Mouse (Mus musculus) macrophage (primary cell): Measurements from ENCODE around the gene Bri3bp. TPM values are rescaled to one million over a fixed set of nuclear protein-coding genes. Genes with fewer than 3 reads are reported as not detected.
A peak's percentile ranks its signal among the peaks of the same experiment; 100 is the strongest.
"Not testable (repeated sequence)": the region's sequence is repeated elsewhere in the genome, so short reads cannot be mapped to it uniquely, and the experiment has no call there.

Source experiments
- H3K27ac ChIP-seq: fragments of 350-480 bp; formaldehyde crosslinking; 2 replicates; pipeline ENCODE4 v1.9.0; 2021
- H3K36me3 ChIP-seq: fragments of 350-480 bp; formaldehyde crosslinking; 2 replicates; pipeline ENCODE4 v1.9.0; 2021; ENCODE audit errors: inconsistent target
- H3K4me3 ChIP-seq: fragments of 350-480 bp; formaldehyde crosslinking; 2 replicates; pipeline ENCODE4 v1.9.0; 2021; ENCODE audit errors: inconsistent target
- H3K79me2 ChIP-seq: fragments of 350-480 bp; formaldehyde crosslinking; 2 replicates; pipeline ENCODE4 v1.9.0; 2021; ENCODE audit errors: inconsistent target
- WGBS: methylation state at CpG from one replicate; pipeline ENCODE4 v1.1.7; 2026; ENCODE audit warnings: inconsistent platforms; ENCODE audit not compliant: missing documents; 5-methylcytosine and 5-hydroxymethylcytosine counted together
- polyA plus RNA-seq: library from polyadenylated mRNA; stranded (reverse); fragments of 250-400 nt; gene quantifications from 3 replicates; pipeline ENCODE4 v1.2.4, GENCODE M21; 2018; ENCODE audit warnings: inconsistent platforms

Bri3bp gene
- polyA plus RNA-seq, 1 experiment from 2014 or later = 3.6 TPM

- Histone ChIP-seq H3K4me3 (peak overlapping the region; percentile 54), H3K79me2 (no peaks in the 10 kb centered on the region), H3K27ac (peak overlapping the region; percentile 94), H3K36me3 (no peaks in the 10 kb centered on the region)
- WGBS = 2% methylated on average over 31 of the region's 31 CpGs
These were observed 35.7 kb upstream of the Bri3bp start for GRCm38 (mm10) chr5:125405546-125406248.

- no peaks in the 10 kb centered on the region for H3K36me3 ChIP-seq
- peak overlapping the region; percentile 54 for H3K4me3 ChIP-seq
- 10% methylated on average over 20 of the region's 20 CpGs for WGBS
These were observed 34.9 kb upstream of the Bri3bp start for GRCm38 (mm10) chr5:125406322-125407016.

GRCm38 (mm10) chr5:125407020-125407830, 34.1 kb upstream of the Bri3bp start:
- H3K36me3 ChIP-seq = no peaks in the 10 kb centered on the region
- peak overlapping the region; percentile 94 for H3K27ac ChIP-seq
- no peaks in the 10 kb centered on the region for H3K79me2 ChIP-seq
- H3K4me3 ChIP-seq = peak overlapping the region; percentile 54
- WGBS = 70% methylated on average over 12 of the region's 13 CpGs

More at GRCm38 (mm10) chr5:125406322-125407016, 34.9 kb upstream of the Bri3bp start:
- H3K27ac ChIP-seq = peak overlapping the region; percentile 94
- no peaks in the 10 kb centered on the region for H3K79me2 ChIP-seq

- Histone ChIP-seq H3K36me3 (no peaks in the 10 kb centered on the region), H3K79me2 (no peaks in the 10 kb centered on the region), H3K27ac (peak overlapping the region; percentile 63), H3K4me3 (no peak overlapping the region)
- WGBS = 76% methylated on average over 7 of the region's 14 CpGs
These were observed 33.3 kb upstream of the Bri3bp start for GRCm38 (mm10) chr5:125407910-125408575.

- Histone ChIP-seq H3K4me3 (peak overlapping the region; percentile 24), H3K36me3 (no peaks in the 10 kb centered on the region), H3K27ac (peak overlapping the region; percentile 63), H3K79me2 (no peaks in the 10 kb centered on the region)
- WGBS = 13% methylated on average over 13 of the region's 13 CpGs
These were observed 32.5 kb upstream of the Bri3bp start for GRCm38 (mm10) chr5:125408842-125409241.

- 60% methylated on average over 18 of the region's 20 CpGs for WGBS
- peak overlapping the region; percentile 24 for H3K4me3 ChIP-seq
- H3K79me2 ChIP-seq = no peaks in the 10 kb centered on the region
- H3K36me3 ChIP-seq = peaks cover under 1% of the 10 kb centered on the region
- peak overlapping the region; percentile 63 for H3K27ac ChIP-seq
These were observed 31.8 kb upstream of the Bri3bp start for GRCm38 (mm10) chr5:125409348-125410090.

- no peak overlapping the region for H3K4me3 ChIP-seq
- H3K27ac ChIP-seq = no peak overlapping the region
- WGBS = 80% methylated on average over 4 of the region's 5 CpGs
- no peaks in the 10 kb centered on the region for H3K79me2 ChIP-seq
- H3K36me3 ChIP-seq = peaks cover 26% of the 10 kb centered on the region
These were observed 29.3 kb upstream of the Bri3bp start for GRCm38 (mm10) chr5:125411972-125412530.

GRCm38 (mm10) chr5:125412536-125412935, 28.8 kb upstream of the Bri3bp start:
- WGBS = 94% methylated on average over 5 of the region's 8 CpGs
- H3K36me3 ChIP-seq = peaks cover 31% of the 10 kb centered on the region
- not testable (repeated sequence) for H3K4me3 ChIP-seq, H3K79me2 ChIP-seq, H3K27ac ChIP-seq

GRCm38 (mm10) chr5:125413763-125414162, 27.6 kb upstream of the Bri3bp start:
- Histone ChIP-seq H3K36me3 (peaks cover 42% of the 10 kb centered on the region), H3K4me3 (no peak overlapping the region), H3K27ac (no peak overlapping the region), H3K79me2 (no peaks in the 10 kb centered on the region)
- 90% methylated on average over 4 of the region's 4 CpGs for WGBS

GRCm38 (mm10) chr5:125416183-125416582, 25.2 kb upstream of the Bri3bp start:
- 93% methylated on average over 8 of the region's 8 CpGs for WGBS
- no peak overlapping the region for H3K27ac ChIP-seq
- H3K4me3 ChIP-seq = no peak overlapping the region
- H3K79me2 ChIP-seq = no peaks in the 10 kb centered on the region
- H3K36me3 ChIP-seq = peaks cover 62% of the 10 kb centered on the region

- H3K79me2 ChIP-seq = no peaks in the 10 kb centered on the region
- peaks cover 86% of the 10 kb centered on the region for H3K36me3 ChIP-seq
- 82% methylated on average over 7 of the region's 12 CpGs for WGBS
- H3K4me3 ChIP-seq = no peak overlapping the region
- no peak overlapping the region for H3K27ac ChIP-seq
These were observed 22.7 kb upstream of the Bri3bp start for GRCm38 (mm10) chr5:125418636-125419035.

- H3K79me2 ChIP-seq = no peaks in the 10 kb centered on the region
- H3K36me3 ChIP-seq = peaks cover 91% of the 10 kb centered on the region
- WGBS = 37% methylated on average over 11 of the region's 11 CpGs
- no peak overlapping the region for H3K27ac ChIP-seq
- H3K4me3 ChIP-seq = no peak overlapping the region
These were observed 22.2 kb upstream of the Bri3bp start for GRCm38 (mm10) chr5:125419124-125419523.

- 77% methylated on average over 10 of the region's 10 CpGs for WGBS
- Histone ChIP-seq H3K27ac (no peak overlapping the region), H3K4me3 (no peak overlapping the region), H3K79me2 (no peaks in the 10 kb centered on the region), H3K36me3 (peaks cover 94% of the 10 kb centered on the region)
These were observed 15.6 kb upstream of the Bri3bp start for GRCm38 (mm10) chr5:125425698-125426276.
